Mouse (Mus musculus): ENCODE data around the gene Smoc1. TPM values are rescaled to one million over a fixed set of nuclear protein-coding genes. Genes with fewer than 3 reads are reported as not detected.

The Smoc1 gene
- polyA plus RNA-seq, 1 experiment from 2014 or later = 7.7 TPM

DNA sequence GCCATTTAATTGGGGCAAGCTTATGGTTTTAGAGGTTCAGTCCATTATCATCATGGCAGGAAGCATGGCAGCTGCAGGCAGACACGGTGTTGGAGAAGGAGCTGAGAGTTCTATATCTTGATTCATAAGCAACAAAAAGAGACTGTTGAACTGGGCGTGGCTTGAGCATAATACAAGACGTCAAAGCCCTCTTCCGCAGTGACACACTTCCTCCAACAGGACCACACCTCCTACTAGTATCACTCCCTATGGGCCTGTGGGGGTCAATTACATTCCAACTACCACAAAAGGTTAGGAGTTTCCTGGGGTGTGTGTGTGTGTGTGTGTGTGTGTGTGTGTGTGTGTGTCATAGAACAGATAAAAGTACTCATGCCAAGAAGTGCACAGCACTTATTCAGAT is 25.7 kb upstream of the Smoc1 start:
- Histone ChIP-seq H3K36me3 (no peaks in the 10 kb centered on the region), H3K4me1 (peaks cover 17% of the 10 kb centered on the region), H3K27me3 (peaks cover 22% of the 10 kb centered on the region), H3K4me2 (replicated peaks) (no peak overlapping the region), H3K9me3 (no peaks in the 10 kb centered on the region), H3K4me3 (no peak overlapping the region), H3K27ac (no peak overlapping the region), H3K9ac (no peak overlapping the region)
- no peak for ATAC-seq (ENCODE audit: low FRiP score, low read depth)
- WGBS = 76% methylated on average over 4 of the region's 4 CpGs

GRCm38 (mm10) chr12:81002841-81003635 is 23.6 kb upstream of the Smoc1 start:
- peaks cover 22% of the 10 kb centered on the region for H3K27me3 ChIP-seq
- no peaks in the 10 kb centered on the region for H3K36me3 ChIP-seq
- no peaks in the 10 kb centered on the region for H3K9me3 ChIP-seq
- 6% methylated on average over 13 of the region's 13 CpGs for WGBS
- no peak overlapping the region for H3K27ac ChIP-seq
- ATAC-seq (ENCODE audit: low FRiP score, low read depth) = no peak
- H3K4me1 ChIP-seq = peaks cover 17% of the 10 kb centered on the region
- H3K4me3 ChIP-seq = no peak overlapping the region
- no peak overlapping the region for H3K9ac ChIP-seq
- no peak overlapping the region for H3K4me2 ChIP-seq (replicated peaks)

GRCm38 (mm10) chr12:81009813-81010212 is 16.8 kb upstream of the Smoc1 start:
- 11% methylated on average over 3 of the region's 3 CpGs for WGBS
- Histone ChIP-seq H3K9me3 (no peaks in the 10 kb centered on the region), H3K4me1 (peaks cover 17% of the 10 kb centered on the region), H3K27me3 (no peaks in the 10 kb centered on the region), H3K9ac (no peak overlapping the region; the same call in 1 of the 2 replicates), H3K4me2 (replicated peaks) (peak overlapping the region; percentile 44), H3K27ac (no peak overlapping the region), H3K4me3 (no peak overlapping the region), H3K36me3 (no peaks in the 10 kb centered on the region)
- ATAC-seq (ENCODE audit: low FRiP score, low read depth) = peak; percentile 83

- H3K4me1 ChIP-seq = peaks cover 17% of the 10 kb centered on the region
- ATAC-seq (ENCODE audit: low FRiP score, low read depth) = no peak
- no peak overlapping the region for H3K4me2 ChIP-seq (replicated peaks)
- no peak overlapping the region for H3K9ac ChIP-seq
- no peaks in the 10 kb centered on the region for H3K27me3 ChIP-seq
- 85% methylated on average over 2 of the region's 2 CpGs for WGBS
- H3K4me3 ChIP-seq = no peak overlapping the region
- H3K27ac ChIP-seq = no peak overlapping the region
- H3K36me3 ChIP-seq = no peaks in the 10 kb centered on the region
- H3K9me3 ChIP-seq = no peaks in the 10 kb centered on the region
These were observed 14.6 kb upstream of the Smoc1 start for GRCm38 (mm10) chr12:81011994-81012393.

- no peak overlapping the region for H3K4me3 ChIP-seq
- H3K36me3 ChIP-seq = no peaks in the 10 kb centered on the region
- H3K27me3 ChIP-seq = no peaks in the 10 kb centered on the region
- H3K27ac ChIP-seq = no peak overlapping the region
- peaks cover 17% of the 10 kb centered on the region for H3K4me1 ChIP-seq
- ATAC-seq (ENCODE audit: low FRiP score, low read depth) = no peak
- H3K9ac ChIP-seq = no peak overlapping the region
- H3K4me2 ChIP-seq (replicated peaks) = no peak overlapping the region
- no peaks in the 10 kb centered on the region for H3K9me3 ChIP-seq
- 79% methylated on average over 11 of the region's 11 CpGs for WGBS
These were observed 13.1 kb upstream of the Smoc1 start for GRCm38 (mm10) chr12:81013496-81013895.

GRCm38 (mm10) chr12:81017624-81018023 is 9.0 kb upstream of the Smoc1 start:
- ATAC-seq (ENCODE audit: low FRiP score, low read depth) = no peak
- H3K36me3 ChIP-seq = no peaks in the 10 kb centered on the region
- no peaks in the 10 kb centered on the region for H3K27me3 ChIP-seq
- no peak overlapping the region for H3K4me3 ChIP-seq
- H3K9ac ChIP-seq = no peak overlapping the region
- no peak overlapping the region for H3K4me2 ChIP-seq (replicated peaks)
- no peak overlapping the region for H3K27ac ChIP-seq
- WGBS = 90% methylated on average over 12 of the region's 12 CpGs
- H3K9me3 ChIP-seq = no peaks in the 10 kb centered on the region
- no peaks in the 10 kb centered on the region for H3K4me1 ChIP-seq

DNA sequence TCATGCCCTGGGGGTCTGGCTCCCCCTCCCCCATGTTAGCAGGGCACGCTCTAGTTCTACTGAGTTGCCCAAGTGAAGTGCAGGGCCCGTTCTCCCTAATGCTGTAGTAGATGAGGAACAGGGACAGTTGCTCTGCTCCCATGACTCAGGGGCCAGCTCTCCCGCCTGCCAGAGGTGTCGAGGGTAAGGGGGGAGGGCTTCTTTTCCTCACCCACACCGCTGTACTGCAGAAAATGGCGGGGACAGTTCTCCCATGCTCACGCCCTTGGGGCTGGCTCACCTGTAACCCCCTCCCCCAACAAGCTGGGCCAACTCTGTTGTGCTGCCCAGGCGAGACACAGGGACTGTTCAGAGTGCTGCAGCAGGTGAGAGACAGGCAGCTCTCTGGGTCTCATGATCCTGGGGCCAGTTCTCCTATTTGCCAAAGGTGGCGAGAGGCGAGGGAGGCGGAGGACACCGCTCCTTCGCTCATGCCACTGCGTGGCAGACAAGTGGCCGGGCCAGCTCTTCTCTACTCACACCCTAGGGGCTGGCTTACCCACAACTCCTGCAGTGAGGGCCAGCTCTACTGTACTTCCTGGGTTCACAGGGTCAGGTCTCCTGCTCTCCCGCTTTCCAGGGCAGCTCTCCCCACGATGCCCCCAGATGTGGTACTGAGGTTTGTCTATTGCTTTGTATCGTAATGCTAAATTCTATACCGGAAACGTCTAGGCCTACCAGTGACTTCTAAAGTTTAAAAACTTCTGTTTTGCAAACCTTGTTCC is 7.9 kb upstream of the Smoc1 start:
- no peaks in the 10 kb centered on the region for H3K27me3 ChIP-seq
- H3K4me2 ChIP-seq (replicated peaks) = peak overlapping the region; percentile 23; the same call in 1 of the 2 replicates
- no peaks in the 10 kb centered on the region for H3K9me3 ChIP-seq
- 0 out of 2 replicates have a peak overlapping the region, but pooled peaks have one; percentile 0 for H3K4me3 ChIP-seq
- no peaks in the 10 kb centered on the region for H3K36me3 ChIP-seq
- ATAC-seq (ENCODE audit: low FRiP score, low read depth) = no peak
- no peaks in the 10 kb centered on the region for H3K4me1 ChIP-seq
- no peak overlapping the region for H3K9ac ChIP-seq
- WGBS = 82% methylated on average over 20 of the region's 20 CpGs
- H3K27ac ChIP-seq = no peak overlapping the region

DNA sequence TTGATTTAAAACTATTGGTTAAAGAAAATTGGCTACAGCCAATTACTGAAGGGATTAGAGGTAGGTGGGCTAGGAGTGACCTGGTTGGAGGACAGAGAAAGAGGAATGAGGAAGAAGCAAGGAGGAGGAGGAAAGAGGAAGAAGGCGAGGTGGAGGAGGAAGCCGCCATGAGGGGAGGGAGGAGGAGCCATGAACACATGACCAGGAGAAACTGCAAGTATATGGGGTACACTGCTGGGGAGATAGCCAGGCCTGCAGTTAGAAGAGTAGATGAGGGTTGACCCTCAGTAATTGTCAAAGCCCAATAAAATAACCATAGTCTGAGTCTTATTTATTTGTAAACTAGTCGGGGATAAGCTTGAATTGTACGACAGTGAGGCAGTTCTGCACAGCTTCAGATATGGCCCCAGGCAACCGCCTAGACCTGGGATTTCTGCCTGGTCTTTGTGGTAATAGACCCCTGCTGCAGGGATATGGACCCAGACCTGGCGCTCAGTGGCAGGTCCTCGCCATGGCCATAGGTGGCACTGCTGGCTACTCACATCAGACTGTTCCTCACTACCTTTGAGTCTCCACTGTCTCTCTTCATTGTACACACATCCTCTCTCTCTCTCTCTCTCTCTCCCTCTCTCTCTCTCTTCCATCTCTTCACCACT is 7.2 kb upstream of the Smoc1 start:
- H3K9me3 ChIP-seq = no peaks in the 10 kb centered on the region
- H3K4me2 ChIP-seq (replicated peaks) = no peak overlapping the region
- H3K27ac ChIP-seq = no peak overlapping the region
- ATAC-seq (ENCODE audit: low FRiP score, low read depth) = no peak
- no peaks in the 10 kb centered on the region for H3K36me3 ChIP-seq
- H3K4me1 ChIP-seq = no peaks in the 10 kb centered on the region
- H3K4me3 ChIP-seq = no peak overlapping the region
- WGBS = 85% methylated on average over 7 of the region's 7 CpGs
- H3K9ac ChIP-seq = no peak overlapping the region
- H3K27me3 ChIP-seq = 0 out of 2 replicates have a peak, but pooled peaks cover 3% of the 10 kb centered on the region

DNA sequence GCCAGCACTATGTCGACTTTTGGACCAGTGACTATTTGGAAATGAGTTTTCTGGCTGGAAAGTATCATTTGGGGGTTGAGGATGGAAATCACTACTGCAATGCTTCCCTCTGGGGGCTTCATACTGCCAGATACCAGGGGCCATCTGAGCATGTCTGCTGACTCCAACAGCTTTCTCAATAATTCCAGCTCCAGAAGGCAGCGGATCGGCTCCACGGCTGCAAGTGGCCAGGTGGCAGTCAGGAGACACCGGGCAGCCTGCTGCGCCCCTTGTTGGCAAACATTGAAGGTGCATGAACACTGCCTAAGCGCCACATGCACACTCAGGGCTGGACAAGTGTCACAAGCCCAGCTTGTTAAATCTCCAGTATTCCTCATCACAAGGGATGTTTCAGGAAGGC is 2.2 kb upstream of the Smoc1 start:
- Histone ChIP-seq H3K4me3 (no peak overlapping the region), H3K4me2 (replicated peaks) (no peak overlapping the region), H3K27me3 (peaks cover 29% of the 10 kb centered on the region), H3K9ac (no peak overlapping the region), H3K9me3 (no peaks in the 10 kb centered on the region), H3K27ac (no peak overlapping the region), H3K4me1 (peaks cover 29% of the 10 kb centered on the region), H3K36me3 (no peaks in the 10 kb centered on the region)
- no peak for ATAC-seq (ENCODE audit: low FRiP score, low read depth)
- 84% methylated on average over 7 of the region's 7 CpGs for WGBS

- Histone ChIP-seq H3K36me3 (no peaks in the 10 kb centered on the region), H3K9ac (no peak overlapping the region), H3K4me1 (peaks cover 35% of the 10 kb centered on the region), H3K9me3 (no peaks in the 10 kb centered on the region), H3K4me3 (no peak overlapping the region), H3K4me2 (replicated peaks) (no peak overlapping the region), H3K27ac (no peak overlapping the region), H3K27me3 (peaks cover 35% of the 10 kb centered on the region)
- no peak for ATAC-seq (ENCODE audit: low FRiP score, low read depth)
- 60% methylated on average over 2 of the region's 2 CpGs for WGBS
These were observed 1.6 kb upstream of the Smoc1 start for GRCm38 (mm10) chr12:81024993-81025392.

GRCm38 (mm10) chr12:81026995-81027942 is 661 bp downstream of the Smoc1 start:
- H3K4me2 ChIP-seq (replicated peaks) = peak overlapping the region; percentile 98
- H3K4me1 ChIP-seq = peaks cover 38% of the 10 kb centered on the region
- H3K4me3 ChIP-seq = peak overlapping the region; percentile 64
- under 1% methylated on average over 45 of the region's 45 CpGs for WGBS
- H3K36me3 ChIP-seq = no peaks in the 10 kb centered on the region
- H3K9me3 ChIP-seq = no peaks in the 10 kb centered on the region
- ATAC-seq (ENCODE audit: low FRiP score, low read depth) = peak; percentile 63
- H3K9ac ChIP-seq = peak overlapping the region; percentile 63
- peak overlapping the region; percentile 34; the same call in 1 of the 2 replicates for H3K27ac ChIP-seq
- peaks cover 54% of the 10 kb centered on the region for H3K27me3 ChIP-seq

Measured in limb, embryonic 13.5 days (tissue).